Mouse (Mus musculus) heart, postnatal 0 days (tissue): ENCODE results near the gene Pigv.

Experiments used
- CTCF ChIP-seq: IDR thresholded peaks from 2 replicates; pipeline ENCODE4 v1.5.1; 2016; ENCODE audit warnings: antibody characterized with exemption, control low read depth, low read depth
- EP300 ChIP-seq: IDR thresholded peaks from 2 replicates; pipeline ENCODE4 v1.6.1; 2016; ENCODE audit warnings: antibody characterized with exemption, low read depth

- TF ChIP-seq EP300 (no peak), CTCF (no peak)
Measured at GRCm38 (mm10) chr4:133625621-133626071, 46.8 kb downstream of the Pigv start.
